Mouse (Mus musculus): ENCODE data around the gene Gse1. TPM values are rescaled to one million over a fixed set of nuclear protein-coding genes. Genes with fewer than 3 reads are reported as not detected.

Gse1 gene
- total RNA-seq, 2 experiments from 2014 or later: 25.5 to 38.6 TPM

GRCm38 (mm10) chr8:120622161-120622560 is 393.9 kb downstream of the Gse1 start:
- no peak for DNase-seq

GRCm38 (mm10) chr8:120623608-120624007 is 395.4 kb downstream of the Gse1 start:
- no peak for DNase-seq

- DNase-seq: no peak
Observed at GRCm38 (mm10) chr8:120626461-120626860, 398.2 kb downstream of the Gse1 start.

- no peak for DNase-seq
Observed at GRCm38 (mm10) chr8:120627298-120627697, 399.0 kb downstream of the Gse1 start.

GRCm38 (mm10) chr8:120630031-120630430 is 401.8 kb downstream of the Gse1 start:
- no peak for DNase-seq

- no peak for DNase-seq
Observed at GRCm38 (mm10) chr8:120630848-120631247, 402.6 kb downstream of the Gse1 start.

Small RNA genes lying within 50 kb of the gene (microRNA-seq; reads per million reads assigned to microRNA genes)
- gene Gm22715 (0 reads per million in 2 experiments), gene Mir7687 (0 reads per million in 2 experiments)

Other genes with a start within 250 kb of the Gse1 start
- gene Crispld2, start 236.0 kb upstream of the Gse1 start, total RNA-seq (2021): 1 to 10 TPM; 3.9 to 5.3 TPM
- gene Zdhhc7, start 127.0 kb upstream of the Gse1 start, total RNA-seq (2021): 10 to 100 TPM; 23.1 to 24.5 TPM
- 10 to 100 TPM in 1 of 2 experiments, 1 to 10 TPM in 1; 9.3 to 11.2 TPM for gene 6430548M08Rik, start 114.3 kb upstream of the Gse1 start, total RNA-seq (2021)
- not detected for gene Fam92b, start 51.0 kb upstream of the Gse1 start, total RNA-seq (2021)